Mouse (Mus musculus) erythroblast, embryonic 14.5 days (primary cell): Measurements from ENCODE around the gene Fxn.

Experiments used
- GATA1 ChIP-seq: IDR thresholded peaks from 2 replicates; pipeline ENCODE4 v1.6.1; 2012; ENCODE audit warnings: low read length, inconsistent platforms, mixed read lengths
- TAL1 ChIP-seq: IDR thresholded peaks from 3 replicates; pipeline ENCODE4 v1.6.1; 2012; ENCODE audit warnings: low read length, inconsistent platforms, mixed read lengths

GRCm38 (mm10) chr19:24300994-24301767 lies 20.8 kb upstream of the Fxn start:
- no peak for TF ChIP-seq TAL1
- no peak for TF ChIP-seq GATA1
